Mouse (Mus musculus): ENCODE data around the gene Zfp663.

DNA sequence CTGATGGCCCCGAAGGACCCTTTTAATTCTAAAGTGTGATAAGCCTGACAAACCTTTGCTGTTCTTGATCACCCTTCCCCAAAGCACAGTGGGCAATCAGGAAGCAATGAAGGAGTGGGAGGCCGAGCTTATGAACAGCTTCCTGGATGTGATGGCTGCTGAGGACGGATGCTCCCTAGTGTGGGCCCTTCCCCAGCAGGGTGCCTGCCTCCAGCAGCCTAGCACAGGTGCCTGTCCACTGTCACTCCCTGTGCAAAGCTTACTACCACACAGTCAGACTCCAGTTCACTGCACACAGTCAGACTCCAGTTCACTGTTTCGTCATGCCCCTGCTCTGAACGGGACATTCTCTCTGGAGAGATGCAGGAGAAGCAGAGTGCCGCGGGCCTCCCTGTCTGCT is 56.1 kb downstream of the Zfp663 start:
- TF ChIP-seq GATA1 (IDR thresholded peaks at IDR 0.05; ENCODE audit: borderline replicate concordance, low read length) (no peak), FLI1 (IDR thresholded peaks at IDR 0.05; ENCODE audit: low read length) (no peak)

All from megakaryocyte, embryonic 14.5 days (primary cell).